Mouse (Mus musculus): ENCODE measurements around the gene Akap6. TPM values are rescaled to one million over a fixed set of nuclear protein-coding genes. Genes with fewer than 3 reads are reported as not detected.
A peak's percentile ranks its signal among the peaks of the same experiment; 100 is the strongest.

Akap6 gene
- polyA plus RNA-seq, 1 experiment from 2014 or later, result 28.7 TPM

GRCm38 (mm10) chr12:52934989-52935388 lies 235.8 kb downstream of the Akap6 start:
- Histone ChIP-seq H3K4me2 (replicated peaks) (no peak overlapping the region), H3K9me3 (no peaks in the 10 kb centered on the region), H3K4me1 (replicated peaks) (0 out of 2 replicates have a peak, but pooled peaks cover 3% of the 10 kb centered on the region), H3K9ac (replicated peaks) (no peak overlapping the region), H3K36me3 (no peaks in the 10 kb centered on the region; the same call in 1 of the 2 replicates), H3K27me3 (no peaks in the 10 kb centered on the region), H3K27ac (no peak overlapping the region), H3K4me3 (replicated peaks) (no peak overlapping the region)
- WGBS, result 93% methylated on average over 3 of the region's 3 CpGs
- ATAC-seq, result no peak

DNA sequence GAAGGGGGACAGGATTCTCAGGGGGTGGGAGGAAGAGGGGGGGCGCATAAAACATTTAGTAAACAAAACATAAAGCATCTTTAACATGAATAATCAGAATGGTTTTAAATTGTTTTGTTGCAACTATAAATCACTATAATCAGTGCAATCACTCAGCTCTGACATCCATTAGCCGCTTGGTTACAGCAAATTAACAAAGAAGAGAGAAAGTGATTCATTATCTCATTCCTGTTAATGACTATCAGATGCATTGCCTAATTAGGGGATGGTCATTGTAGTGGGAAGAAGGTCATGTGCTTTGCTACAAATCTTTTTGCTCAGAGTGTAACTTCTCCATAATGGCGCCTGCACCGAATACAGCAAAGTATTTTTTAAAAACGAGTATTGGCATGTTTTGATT lies 239.6 kb downstream of the Akap6 start:
- H3K4me2 ChIP-seq (replicated peaks), result no peak overlapping the region
- H3K4me1 ChIP-seq (replicated peaks), result 0 out of 2 replicates have a peak, but pooled peaks cover 3% of the 10 kb centered on the region
- no peaks in the 10 kb centered on the region; the same call in 1 of the 2 replicates for H3K36me3 ChIP-seq
- no peak overlapping the region for H3K9ac ChIP-seq (replicated peaks)
- no peaks in the 10 kb centered on the region for H3K27me3 ChIP-seq
- H3K4me3 ChIP-seq (replicated peaks), result no peak overlapping the region
- H3K9me3 ChIP-seq, result no peaks in the 10 kb centered on the region
- H3K27ac ChIP-seq, result no peak overlapping the region
- ATAC-seq, result no peak
- 85% methylated on average over 5 of the region's 5 CpGs for WGBS

- Histone ChIP-seq H3K27ac (no peak overlapping the region), H3K4me2 (replicated peaks) (no peak overlapping the region), H3K27me3 (no peaks in the 10 kb centered on the region), H3K36me3 (no peaks in the 10 kb centered on the region; the same call in 1 of the 2 replicates), H3K9ac (replicated peaks) (no peak overlapping the region), H3K9me3 (no peaks in the 10 kb centered on the region), H3K4me3 (replicated peaks) (no peak overlapping the region), H3K4me1 (replicated peaks) (0 out of 2 replicates have a peak, but pooled peaks cover 3% of the 10 kb centered on the region)
- WGBS, result 82% methylated on average over 15 of the region's 15 CpGs
- no peak for ATAC-seq
Measured at GRCm38 (mm10) chr12:52939324-52939946, 240.3 kb downstream of the Akap6 start.

- WGBS, result 87% methylated on average over 4 of the region's 4 CpGs
- Histone ChIP-seq H3K4me1 (replicated peaks) (0 out of 2 replicates have a peak, but pooled peaks cover 3% of the 10 kb centered on the region), H3K27me3 (no peaks in the 10 kb centered on the region), H3K4me3 (replicated peaks) (no peak overlapping the region), H3K9me3 (no peaks in the 10 kb centered on the region), H3K9ac (replicated peaks) (no peak overlapping the region), H3K36me3 (peaks cover 5% of the 10 kb centered on the region; the same call in 1 of the 2 replicates), H3K4me2 (replicated peaks) (no peak overlapping the region), H3K27ac (no peak overlapping the region)
- ATAC-seq, result no peak
Measured at GRCm38 (mm10) chr12:52941941-52942340, 242.8 kb downstream of the Akap6 start.

DNA sequence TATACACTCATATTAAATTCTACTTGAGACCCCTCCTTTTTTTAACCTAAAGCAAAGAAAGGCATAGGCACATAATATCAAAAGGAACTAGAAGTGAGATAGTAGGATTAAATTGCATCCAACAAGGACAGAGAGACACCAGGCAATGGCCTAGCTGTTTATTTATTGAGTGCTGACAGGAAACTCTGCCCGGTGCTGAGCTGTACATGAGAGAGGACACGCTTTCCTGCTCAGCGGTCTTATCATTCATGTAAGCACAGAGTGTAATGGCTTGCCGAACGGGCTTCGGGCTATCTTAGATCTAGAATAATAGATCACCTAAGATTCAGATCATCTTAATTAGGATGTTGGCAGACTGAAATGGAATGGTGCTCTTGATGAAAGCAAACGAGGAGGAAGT lies 245.1 kb downstream of the Akap6 start:
- Histone ChIP-seq H3K27me3 (no peaks in the 10 kb centered on the region), H3K4me2 (replicated peaks) (no peak overlapping the region), H3K4me1 (replicated peaks) (no peaks in the 10 kb centered on the region), H3K9me3 (no peaks in the 10 kb centered on the region), H3K27ac (no peak overlapping the region), H3K9ac (replicated peaks) (no peak overlapping the region), H3K36me3 (peaks cover 5% of the 10 kb centered on the region; the same call in 1 of the 2 replicates), H3K4me3 (replicated peaks) (no peak overlapping the region)
- WGBS, result 70% methylated on average over 7 of the region's 7 CpGs
- ATAC-seq, result no peak

DNA sequence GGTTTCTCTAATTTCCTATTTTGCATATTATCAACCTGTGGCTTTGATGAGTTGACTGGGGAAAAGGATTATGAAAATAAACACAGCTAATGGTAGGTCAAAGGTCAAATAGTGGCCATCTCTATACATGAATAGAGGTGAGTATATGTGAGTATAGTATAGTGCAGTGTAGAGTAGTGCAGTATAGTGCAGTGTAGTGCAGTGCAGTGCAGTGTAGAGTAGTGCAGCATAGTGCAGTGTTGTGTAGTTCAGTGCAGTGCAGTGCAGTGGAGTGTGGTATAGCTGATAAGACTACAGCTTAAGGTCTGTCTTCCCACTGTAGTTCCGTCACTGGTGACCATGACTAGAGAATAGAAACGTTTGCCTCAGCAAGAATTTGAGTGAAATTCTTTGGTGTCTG lies 245.8 kb downstream of the Akap6 start:
- Histone ChIP-seq H3K4me1 (replicated peaks) (no peaks in the 10 kb centered on the region), H3K27ac (no peak overlapping the region), H3K27me3 (no peaks in the 10 kb centered on the region), H3K4me3 (replicated peaks) (no peak overlapping the region), H3K4me2 (replicated peaks) (no peak overlapping the region), H3K9me3 (no peaks in the 10 kb centered on the region), H3K9ac (replicated peaks) (no peak overlapping the region), H3K36me3 (peaks cover 5% of the 10 kb centered on the region; the same call in 1 of the 2 replicates)
- 85% methylated on average over 2 of the region's 2 CpGs for WGBS
- 0 out of 2 replicates have a peak, but pooled peaks have one; percentile 56 for ATAC-seq

GRCm38 (mm10) chr12:52950660-52951059 lies 251.5 kb downstream of the Akap6 start:
- no peak overlapping the region for H3K4me2 ChIP-seq (replicated peaks)
- H3K27ac ChIP-seq, result no peak overlapping the region
- H3K4me1 ChIP-seq (replicated peaks), result no peaks in the 10 kb centered on the region; the same call in 1 of the 2 replicates
- ATAC-seq, result no peak
- peaks cover 10% of the 10 kb centered on the region; the same call in 1 of the 2 replicates for H3K36me3 ChIP-seq
- WGBS, result 75% methylated on average over 4 of the region's 4 CpGs
- no peaks in the 10 kb centered on the region for H3K9me3 ChIP-seq
- no peak overlapping the region for H3K9ac ChIP-seq (replicated peaks)
- H3K27me3 ChIP-seq, result no peaks in the 10 kb centered on the region
- H3K4me3 ChIP-seq (replicated peaks), result no peak overlapping the region

DNA sequence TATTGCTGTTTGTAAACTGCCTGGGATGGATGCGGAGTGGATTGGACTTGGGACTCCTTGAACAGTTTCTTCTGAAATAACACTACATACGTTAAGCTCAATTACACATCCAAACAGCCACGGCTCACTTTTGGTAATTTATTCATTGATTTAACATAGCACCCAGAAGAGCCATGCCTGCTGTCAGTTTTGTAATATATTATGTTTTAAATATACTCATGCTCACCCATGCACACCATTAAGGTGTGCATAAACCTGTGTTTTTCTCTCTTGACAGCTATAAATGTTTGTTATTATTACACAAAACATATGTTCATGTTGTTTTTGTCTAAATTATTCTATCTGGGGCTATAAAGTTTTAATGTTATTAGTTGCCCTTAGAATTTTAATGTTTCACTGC lies 258.4 kb downstream of the Akap6 start:
- Histone ChIP-seq H3K4me2 (replicated peaks) (no peak overlapping the region), H3K4me3 (replicated peaks) (no peak overlapping the region), H3K27me3 (no peaks in the 10 kb centered on the region), H3K27ac (no peak overlapping the region), H3K9me3 (no peaks in the 10 kb centered on the region), H3K9ac (replicated peaks) (no peak overlapping the region), H3K36me3 (peaks cover 6% of the 10 kb centered on the region; the same call in 1 of the 2 replicates), H3K4me1 (replicated peaks) (no peaks in the 10 kb centered on the region)
- ATAC-seq, result no peak
- 74% methylated on average over 3 of the region's 3 CpGs for WGBS

GRCm38 (mm10) chr12:52957994-52958393 lies 258.8 kb downstream of the Akap6 start:
- no peak overlapping the region for H3K9ac ChIP-seq (replicated peaks)
- no peak for ATAC-seq
- no peaks in the 10 kb centered on the region for H3K4me1 ChIP-seq (replicated peaks)
- peaks cover 3% of the 10 kb centered on the region; the same call in 1 of the 2 replicates for H3K36me3 ChIP-seq
- no peak overlapping the region for H3K4me2 ChIP-seq (replicated peaks)
- no peaks in the 10 kb centered on the region for H3K27me3 ChIP-seq
- no peak overlapping the region for H3K27ac ChIP-seq
- WGBS, result 49% methylated on average over 3 of the region's 3 CpGs
- H3K4me3 ChIP-seq (replicated peaks), result no peak overlapping the region
- no peaks in the 10 kb centered on the region for H3K9me3 ChIP-seq

DNA sequence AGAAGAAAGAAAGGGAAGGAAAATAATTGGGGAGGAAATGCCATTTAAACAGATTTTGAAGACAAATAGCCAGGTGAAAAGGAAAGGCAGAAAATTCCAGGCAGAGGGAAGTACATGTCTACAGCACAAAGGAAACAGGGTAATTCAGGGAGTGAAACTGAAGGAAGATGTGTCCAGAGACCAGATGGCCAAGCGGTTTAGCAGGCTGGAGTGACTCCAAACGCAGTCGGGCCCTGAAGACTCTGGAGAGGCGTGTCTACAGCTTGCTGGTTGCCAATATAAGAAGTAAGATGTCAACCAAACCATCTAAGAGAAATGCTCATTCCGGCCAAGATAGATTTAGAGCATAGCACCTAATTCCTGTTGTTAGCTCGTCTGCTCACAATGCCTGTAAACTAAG lies 292.6 kb downstream of the Akap6 start:
- no peak overlapping the region; the same call in 1 of the 2 replicates for H3K27ac ChIP-seq
- no peaks in the 10 kb centered on the region for H3K9me3 ChIP-seq
- H3K36me3 ChIP-seq, result no peaks in the 10 kb centered on the region
- no peak overlapping the region for H3K4me2 ChIP-seq (replicated peaks)
- H3K4me3 ChIP-seq (replicated peaks), result no peak overlapping the region
- H3K9ac ChIP-seq (replicated peaks), result no peak overlapping the region
- WGBS, result 78% methylated on average over 6 of the region's 6 CpGs
- H3K4me1 ChIP-seq (replicated peaks), result peaks cover 14% of the 10 kb centered on the region
- no peak for ATAC-seq
- H3K27me3 ChIP-seq, result no peaks in the 10 kb centered on the region

DNA sequence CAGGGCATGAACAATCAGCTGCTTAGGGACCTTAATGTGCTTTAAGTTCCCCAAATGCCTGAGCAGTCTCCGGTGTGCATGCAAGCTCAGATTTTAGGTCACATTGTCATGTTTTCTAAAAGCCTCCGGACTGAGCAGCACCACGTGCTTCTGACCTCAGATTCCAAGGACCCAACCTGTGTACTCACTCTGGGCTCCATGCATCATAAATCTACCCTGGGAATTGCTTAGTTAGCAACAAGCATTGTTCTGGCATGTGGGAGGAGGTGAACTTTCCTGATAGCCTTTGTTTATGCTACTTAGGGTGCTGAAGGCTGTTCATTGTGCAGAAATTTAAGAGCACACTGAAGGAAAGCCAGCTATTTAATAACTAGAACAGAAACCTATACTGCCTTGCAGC lies 313.2 kb downstream of the Akap6 start:
- Histone ChIP-seq H3K4me3 (replicated peaks) (no peak overlapping the region), H3K4me1 (replicated peaks) (peaks cover 3% of the 10 kb centered on the region; the same call in 1 of the 2 replicates), H3K9ac (replicated peaks) (no peak overlapping the region), H3K9me3 (no peaks in the 10 kb centered on the region), H3K27me3 (no peaks in the 10 kb centered on the region), H3K27ac (no peak overlapping the region), H3K36me3 (no peaks in the 10 kb centered on the region), H3K4me2 (replicated peaks) (no peak overlapping the region)
- WGBS, result 19% methylated on average over 3 of the region's 3 CpGs
- ATAC-seq, result no peak

GRCm38 (mm10) chr12:53014539-53014938 lies 315.4 kb downstream of the Akap6 start:
- Histone ChIP-seq H3K36me3 (no peaks in the 10 kb centered on the region), H3K4me1 (replicated peaks) (peaks cover 3% of the 10 kb centered on the region; the same call in 1 of the 2 replicates), H3K9ac (replicated peaks) (no peak overlapping the region), H3K9me3 (no peaks in the 10 kb centered on the region), H3K27ac (no peak overlapping the region), H3K4me3 (replicated peaks) (no peak overlapping the region), H3K4me2 (replicated peaks) (no peak overlapping the region), H3K27me3 (no peaks in the 10 kb centered on the region)
- WGBS, result 95% methylated on average over 6 of the region's 6 CpGs
- no peak for ATAC-seq

Measured in midbrain, embryonic 13.5 days (tissue).